Mouse (Mus musculus) heart, postnatal 14 days (tissue): Measurements from ENCODE around the gene Stxbp1. TPM values are rescaled to one million over a fixed set of nuclear protein-coding genes. Genes with fewer than 3 reads are reported as not detected.

Experiments
- total RNA-seq, 2 experiments: library from RNA; stranded (reverse); gene quantifications; 2 replicates each; pipeline ENCODE4 v1.2.3; 2021

Gene Stxbp1
- total RNA-seq, 2 experiments from 2014 or later = 19.5 to 22.7 TPM

Other genes with a start within 250 kb of the Stxbp1 start
- gene St6galnac6, start 247.5 kb downstream of the Stxbp1 start, total RNA-seq = 100 to 1,000 TPM in 1 of 2 experiments, 10 to 100 TPM in 1; 97.9 to 104 TPM
- gene Ak1, start 225.5 kb downstream of the Stxbp1 start, total RNA-seq = 100 to 1,000 TPM; 595 to 617 TPM
- 100 to 1,000 TPM; 148 to 162 TPM for gene Eng, start 200.7 kb downstream of the Stxbp1 start, total RNA-seq
- gene Fpgs, start 143.1 kb downstream of the Stxbp1 start, total RNA-seq = 1 to 10 TPM; 6.0 to 7.4 TPM
- gene Cdk9, start 134.2 kb downstream of the Stxbp1 start, total RNA-seq = 10 to 100 TPM; 30.7 to 31.3 TPM
- gene Sh2d3c, start 126.2 kb downstream of the Stxbp1 start, total RNA-seq = 10 to 100 TPM; 37.4 to 39.4 TPM
- not detected for gene 6330409D20Rik, start 106.2 kb downstream of the Stxbp1 start, total RNA-seq
- 10 to 100 TPM; 10.7 to 12.1 TPM for gene Tor2a, start 90.0 kb downstream of the Stxbp1 start, total RNA-seq
- gene Ttc16, start 71.6 kb downstream of the Stxbp1 start, total RNA-seq = under 1 TPM; 0.07 to 0.24 TPM
- 1 to 10 TPM; 2.9 to 3.7 TPM for gene Ptrh1, start 71.5 kb downstream of the Stxbp1 start, total RNA-seq
- under 1 TPM; 0.17 to 0.24 TPM for gene Cfap157, start 62.8 kb downstream of the Stxbp1 start, total RNA-seq
- gene Fam129b, start 28.9 kb upstream of the Stxbp1 start, total RNA-seq = 10 to 100 TPM; 31.2 to 33.4 TPM
- gene Rpl12, start 114.3 kb upstream of the Stxbp1 start, total RNA-seq = 10 to 100 TPM; 66.3 to 75.0 TPM
- gene Lrsam1, start 114.4 kb upstream of the Stxbp1 start, total RNA-seq = 10 to 100 TPM; 12.0 to 13.4 TPM
- gene Slc2a8, start 134.8 kb upstream of the Stxbp1 start, total RNA-seq = 10 to 100 TPM; 12.9 to 16.3 TPM